Mouse (Mus musculus): Measurements from ENCODE around the gene Irf6.
A peak's percentile ranks its signal among the peaks of the same experiment; 100 is the strongest.

Irf6 gene

GRCm38 (mm10) chr1:193152872-193153271 lies at the start of gene Irf6:
TSS of gene Irf6 (plus strand) at chr1:193153111.
- DNase-seq (ENCODE audit: low read depth, low spot score): peak; percentile 83

- no peak for DNase-seq (ENCODE audit: low read depth, low spot score)
Observed at GRCm38 (mm10) chr1:193112093-193112492, 40.8 kb upstream of the Irf6 start.

- no peak for DNase-seq (ENCODE audit: low read depth, low spot score)
Observed at GRCm38 (mm10) chr1:193122793-193123192, 30.1 kb upstream of the Irf6 start.

GRCm38 (mm10) chr1:193123290-193123689 lies 29.6 kb upstream of the Irf6 start:
- no peak for DNase-seq (ENCODE audit: low read depth, low spot score)

- peak; percentile 26 for DNase-seq (ENCODE audit: low read depth, low spot score)
Observed at GRCm38 (mm10) chr1:193125835-193126234, 27.1 kb upstream of the Irf6 start.

GRCm38 (mm10) chr1:193128055-193128454 lies 24.9 kb upstream of the Irf6 start:
- no peak for DNase-seq (ENCODE audit: low read depth, low spot score)

GRCm38 (mm10) chr1:193129321-193129720 lies 23.6 kb upstream of the Irf6 start:
- no peak for DNase-seq (ENCODE audit: low read depth, low spot score)

- DNase-seq (ENCODE audit: low read depth, low spot score): peak; percentile 99
Observed at GRCm38 (mm10) chr1:193129786-193130455, 23.0 kb upstream of the Irf6 start, which contains the start of gene Diexf. TSS of gene Diexf (minus strand) at chr1:193130272.

GRCm38 (mm10) chr1:193130456-193130825 lies 22.5 kb upstream of the Irf6 start:
- no peak for DNase-seq (ENCODE audit: low read depth, low spot score)

- peak; percentile 67 for DNase-seq (ENCODE audit: low read depth, low spot score)
Observed at GRCm38 (mm10) chr1:193130839-193131238, 22.1 kb upstream of the Irf6 start.

- DNase-seq (ENCODE audit: low read depth, low spot score): no peak
Observed at GRCm38 (mm10) chr1:193131311-193131948, 21.5 kb upstream of the Irf6 start.

GRCm38 (mm10) chr1:193132385-193132784 lies 20.5 kb upstream of the Irf6 start:
- DNase-seq (ENCODE audit: low read depth, low spot score): no peak

- peak; percentile 47 for DNase-seq (ENCODE audit: low read depth, low spot score)
Observed at GRCm38 (mm10) chr1:193133726-193134125, 19.2 kb upstream of the Irf6 start.

GRCm38 (mm10) chr1:193138087-193138486 lies 14.8 kb upstream of the Irf6 start:
- no peak for DNase-seq (ENCODE audit: low read depth, low spot score)

- DNase-seq (ENCODE audit: low read depth, low spot score): peak; percentile 17
Observed at GRCm38 (mm10) chr1:193138669-193139068, 14.2 kb upstream of the Irf6 start.

GRCm38 (mm10) chr1:193141118-193141517 lies 11.8 kb upstream of the Irf6 start:
- no peak for DNase-seq (ENCODE audit: low read depth, low spot score)

- DNase-seq (ENCODE audit: low read depth, low spot score): no peak
Observed at GRCm38 (mm10) chr1:193142517-193143062, 10.3 kb upstream of the Irf6 start.

- DNase-seq (ENCODE audit: low read depth, low spot score): no peak
Observed at GRCm38 (mm10) chr1:193144516-193144915, 8.4 kb upstream of the Irf6 start.

- no peak for DNase-seq (ENCODE audit: low read depth, low spot score)
Observed at GRCm38 (mm10) chr1:193145101-193145500, 7.8 kb upstream of the Irf6 start.

- peak; percentile 33 for DNase-seq (ENCODE audit: low read depth, low spot score)
Observed at GRCm38 (mm10) chr1:193146416-193146815, 6.5 kb upstream of the Irf6 start.

GRCm38 (mm10) chr1:193149231-193149630 lies 3.7 kb upstream of the Irf6 start:
- no peak for DNase-seq (ENCODE audit: low read depth, low spot score)

GRCm38 (mm10) chr1:193151134-193151533 lies 1.8 kb upstream of the Irf6 start:
- DNase-seq (ENCODE audit: low read depth, low spot score): peak; percentile 43

- no peak for DNase-seq (ENCODE audit: low read depth, low spot score)
Observed at GRCm38 (mm10) chr1:193153561-193153960, 650 bp downstream of the Irf6 start.

All from CD4-positive, CD25-positive, alpha-beta regulatory T cell, adult 2 months (primary cell).